Comparison of ENCODE assay signal across 19 mouse cellular contexts in the genomic region with DNA sequence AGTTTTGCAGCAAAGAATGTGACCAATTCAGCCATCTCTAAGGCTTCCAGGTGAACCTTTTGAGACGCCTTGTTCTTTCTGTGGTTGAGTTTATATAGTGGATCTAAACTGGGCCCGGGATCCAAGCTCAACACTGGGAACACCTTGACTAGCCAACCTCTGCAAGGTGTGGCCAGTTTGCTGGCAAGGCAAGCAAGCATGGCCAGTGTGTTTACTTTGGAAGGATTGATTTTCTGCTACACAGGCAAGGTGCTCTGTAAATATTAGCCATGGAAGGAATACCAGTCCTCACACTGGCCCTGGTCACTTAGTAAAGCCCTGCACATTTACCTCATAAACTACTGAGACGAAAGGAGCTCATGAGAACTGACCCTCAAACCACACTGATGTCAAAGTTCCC.
DNase-seq lines count a peak whose midpoint lies in the region; ATAC-seq and TF ChIP-seq lines count a peak whose summit lies in the region.
"Had no signal": no experiment of that assay in that cellular context is flagged by ENCODE, and none has a peak within 500 bp of the region (broad histone marks: within the 10 kb centered on the region; RNA-seq: fewer than 3 reads in every experiment).

No protein-coding gene starts in this region.

- no peaks in the 10 kb centered on the region for H3K9me3 ChIP-seq in intestine, embryonic 15.5 days
- no peaks in the 10 kb centered on the region for H3K9me3 ChIP-seq in intestine, postnatal 0 days (ENCODE audit: control insufficient read depth)
- H3K9me3 ChIP-seq in kidney, embryonic 14.5 days (ENCODE audit: control insufficient read depth, low read length) = no peaks in the 10 kb centered on the region
- H3K9me3 ChIP-seq in liver, embryonic 12.5 days (replicated peaks) = no peaks in the 10 kb centered on the region
- no peaks in the 10 kb centered on the region for H3K9me3 ChIP-seq in stomach, embryonic 16.5 days (replicated peaks; ENCODE audit: control insufficient read depth, low read length)
- H3K9me3 ChIP-seq: embryonic facial prominence, embryonic 12.5 days had no signal

- H3K27ac ChIP-seq in intestine, embryonic 15.5 days = no peak overlapping the region
- no peak overlapping the region for H3K27ac ChIP-seq in intestine, postnatal 0 days (ENCODE audit: low read depth, low read length)
- H3K27ac ChIP-seq in kidney, embryonic 14.5 days (ENCODE audit: low read depth, low read length) = no peak overlapping the region
- H3K27ac ChIP-seq in liver, embryonic 12.5 days = peak overlapping the region; percentile 39; the same call in 1 of the 2 replicates
- peak overlapping the region; percentile 48; the same call in 1 of the 2 replicates for H3K27ac ChIP-seq in stomach, embryonic 16.5 days (ENCODE audit: low read length)
- H3K27ac ChIP-seq: embryonic facial prominence, embryonic 12.5 days; layer of hippocampus, adult 2 months had no signal

- no peaks in the 10 kb centered on the region for H3K27me3 ChIP-seq in intestine, embryonic 15.5 days (replicated peaks)
- H3K27me3 ChIP-seq in intestine, postnatal 0 days (replicated peaks; ENCODE audit: control insufficient read depth, insufficient read depth, low read length) = no peaks in the 10 kb centered on the region
- no peaks in the 10 kb centered on the region for H3K27me3 ChIP-seq in kidney, embryonic 14.5 days (ENCODE audit: control insufficient read depth, insufficient read depth, low read length)
- no peaks in the 10 kb centered on the region for H3K27me3 ChIP-seq in liver, embryonic 12.5 days (replicated peaks)
- no peaks in the 10 kb centered on the region for H3K27me3 ChIP-seq in stomach, embryonic 16.5 days (ENCODE audit: control insufficient read depth, insufficient read depth, low read length)
- H3K27me3 ChIP-seq: embryonic facial prominence, embryonic 12.5 days had no signal

- H3K4me3 ChIP-seq in intestine, embryonic 15.5 days (replicated peaks) = no peak overlapping the region
- H3K4me3 ChIP-seq in intestine, postnatal 0 days (ENCODE audit: low read depth, low read length) = no peak overlapping the region
- no peak overlapping the region for H3K4me3 ChIP-seq in kidney, embryonic 14.5 days (ENCODE audit: low read length)
- no peak overlapping the region for H3K4me3 ChIP-seq in liver, embryonic 12.5 days
- no peak overlapping the region for H3K4me3 ChIP-seq in stomach, embryonic 16.5 days (replicated peaks; ENCODE audit: low read length)
- H3K4me3 ChIP-seq: embryonic facial prominence, embryonic 12.5 days; layer of hippocampus, adult 2 months had no signal

- no peak for TF ChIP-seq CTCF in intestine, postnatal 0 days (IDR thresholded peaks at IDR 0.05; ENCODE audit: low read depth)

- peak; percentile 51; the same call in 1 of the 2 replicates for ATAC-seq in intestine, embryonic 15.5 days
- ATAC-seq in intestine, postnatal 0 days = no peak
- ATAC-seq in kidney, embryonic 14.5 days (ENCODE audit: low FRiP score, low TSS enrichment) = 0 out of 2 replicates have a peak, but pooled peaks have one; percentile 30
- ATAC-seq in liver, embryonic 12.5 days = peak; percentile 47; the same call in 1 of the 2 replicates
- ATAC-seq in stomach, embryonic 16.5 days (ENCODE audit: insufficient read depth, low FRiP score) = peak; percentile 60; the same call in 1 of the 2 replicates
- no peak for ATAC-seq in granulocyte monocyte progenitor cell, adult 5-6 weeks (replicated peaks; ENCODE audit: poor library complexity, severe bottlenecking)
- ATAC-seq: CD4-positive, CD25-positive, alpha-beta regulatory T cell, adult 4 months; forebrain, embryonic 16.5 days had no signal

- 61% methylated on average over 3 of the region's 3 CpGs for WGBS in intestine, embryonic 15.5 days
- WGBS in intestine, postnatal 0 days = 52% methylated on average over 3 of the region's 3 CpGs
- 56% methylated on average over 3 of the region's 3 CpGs for WGBS in kidney, embryonic 14.5 days
- 68% methylated on average over 3 of the region's 3 CpGs for WGBS in liver, embryonic 12.5 days (ENCODE audit: insufficient replicate concordance)
- WGBS in stomach, embryonic 16.5 days = 55% methylated on average over 3 of the region's 3 CpGs

- no peak overlapping the region for H3K4me2 ChIP-seq in intestine, embryonic 15.5 days (replicated peaks)
- H3K4me2 ChIP-seq in intestine, postnatal 0 days (replicated peaks; ENCODE audit: low read depth) = no peak overlapping the region
- no peak overlapping the region for H3K4me2 ChIP-seq in kidney, embryonic 14.5 days (replicated peaks; ENCODE audit: low read depth, low read length)
- H3K4me2 ChIP-seq in liver, embryonic 12.5 days = no peak overlapping the region
- H3K4me2 ChIP-seq in stomach, embryonic 16.5 days (ENCODE audit: low read depth, low read length) = no peak overlapping the region
- H3K4me2 ChIP-seq: embryonic facial prominence, embryonic 12.5 days had no signal

- no peak for DNase-seq in right cerebral cortex, postnatal 36 days (ENCODE audit: low spot score in 2 of 2)
- no peak for DNase-seq in spleen, postnatal 14 days (ENCODE audit: low spot score in 2 of 2)
- DNase-seq: cerebellum, adult 9-10 months; heart, adult 18-20 months; heart, postnatal 4 days; lung, postnatal 14 days; right cerebral cortex, postnatal 25 days; thymus, adult 2 months had no signal

- no peaks in the 10 kb centered on the region for H3K36me3 ChIP-seq in intestine, embryonic 15.5 days
- H3K36me3 ChIP-seq in intestine, postnatal 0 days (ENCODE audit: control insufficient read depth, insufficient read depth) = no peaks in the 10 kb centered on the region
- H3K36me3 ChIP-seq in kidney, embryonic 14.5 days (ENCODE audit: control insufficient read depth, insufficient read depth, low read length) = no peaks in the 10 kb centered on the region
- no peaks in the 10 kb centered on the region for H3K36me3 ChIP-seq in liver, embryonic 12.5 days
- no peaks in the 10 kb centered on the region for H3K36me3 ChIP-seq in stomach, embryonic 16.5 days (ENCODE audit: control insufficient read depth, insufficient read depth, low read length)
- H3K36me3 ChIP-seq: embryonic facial prominence, embryonic 12.5 days; G1E had no signal

- no peaks in the 10 kb centered on the region for H3K4me1 ChIP-seq in intestine, embryonic 15.5 days (replicated peaks)
- H3K4me1 ChIP-seq in intestine, postnatal 0 days (replicated peaks; ENCODE audit: control insufficient read depth, insufficient read depth, low read length) = no peaks in the 10 kb centered on the region
- peaks cover 12% of the 10 kb centered on the region; the same call in 1 of the 2 replicates for H3K4me1 ChIP-seq in kidney, embryonic 14.5 days (ENCODE audit: control insufficient read depth, insufficient read depth, low read length)
- H3K4me1 ChIP-seq in liver, embryonic 12.5 days = no peaks in the 10 kb centered on the region
- H3K4me1 ChIP-seq in stomach, embryonic 16.5 days (ENCODE audit: control insufficient read depth, insufficient read depth, low read length) = peaks cover 11% of the 10 kb centered on the region

- no peak overlapping the region for H3K9ac ChIP-seq in intestine, embryonic 15.5 days
- H3K9ac ChIP-seq in intestine, postnatal 0 days (ENCODE audit: low read depth, low read length) = no peak overlapping the region
- H3K9ac ChIP-seq in kidney, embryonic 14.5 days (ENCODE audit: low read depth, low read length) = no peak overlapping the region
- no peak overlapping the region for H3K9ac ChIP-seq in liver, embryonic 12.5 days
- no peak overlapping the region for H3K9ac ChIP-seq in stomach, embryonic 16.5 days (ENCODE audit: low read length)
- H3K9ac ChIP-seq: embryonic facial prominence, embryonic 12.5 days had no signal

Comparison
In these comparisons a context has a peak if more than half of its experiments do, and no peak if none do; other contexts are left out.
1. ATAC-seq: peak in intestine, embryonic 15.5 days (single experiment), kidney, embryonic 14.5 days (single experiment), liver, embryonic 12.5 days (single experiment) and stomach, embryonic 16.5 days (single experiment); none in intestine, postnatal 0 days (single experiment) and granulocyte monocyte progenitor cell, adult 5-6 weeks (single experiment).
2. H3K27ac ChIP-seq: peak in liver, embryonic 12.5 days (single experiment) and stomach, embryonic 16.5 days (single experiment); none in intestine, embryonic 15.5 days (single experiment), intestine, postnatal 0 days (single experiment) and kidney, embryonic 14.5 days (single experiment).